ENCODE assay signal across 8 mouse cellular contexts in genomic region chr9:123020995-123021631, GRCm38 (mm10). TPM values are rescaled to one million over a fixed set of nuclear protein-coding genes. Genes with fewer than 3 reads are reported as not detected.
DNase-seq lines count a peak whose midpoint lies in the region; ATAC-seq lines count a peak whose summit lies in the region.

Tmem42 (plus strand) TSS chr9:123021326.

- DNase-seq in CD4-positive helper T cell, adult 2 months (ENCODE audit: low read depth, low spot score) = peak; percentile 93
- peak; percentile 67 for DNase-seq in brain, embryonic 18.5 days (ENCODE audit: low read depth, low spot score)
- DNase-seq in kidney, postnatal 10 days = peak; percentile 91
- peak; percentile 83 to 87 for DNase-seq in natural killer cell, adult 2 months (ENCODE audit: low spot score in 2 of 2)

- H3K4me3 ChIP-seq in heart, embryonic 13.5 days = peak within 1 kb of the TSS; percentile 75
- peak within 1 kb of the TSS; percentile 79 for H3K4me3 ChIP-seq in liver, embryonic 12.5 days
- peak within 1 kb of the TSS; percentile 62 for H3K4me3 ChIP-seq in stomach, embryonic 15.5 days (replicated peaks)

- H3K4me2 ChIP-seq in heart, embryonic 13.5 days = peak within 1 kb of the TSS; percentile 89
- H3K4me2 ChIP-seq in liver, embryonic 12.5 days = peak within 1 kb of the TSS; percentile 87
- H3K4me2 ChIP-seq in stomach, embryonic 15.5 days = peak within 1 kb of the TSS; percentile 79

- H3K9me3 ChIP-seq in heart, embryonic 13.5 days = no peaks in the 10 kb centered on the region
- H3K9me3 ChIP-seq in liver, embryonic 12.5 days (replicated peaks) = no peaks in the 10 kb centered on the region
- no peaks in the 10 kb centered on the region for H3K9me3 ChIP-seq in stomach, embryonic 15.5 days

- H3K4me1 ChIP-seq in heart, embryonic 13.5 days = peaks cover 34% of the 10 kb centered on the region
- H3K4me1 ChIP-seq in liver, embryonic 12.5 days = peaks cover 24% of the 10 kb centered on the region
- peaks cover 5% of the 10 kb centered on the region for H3K4me1 ChIP-seq in stomach, embryonic 15.5 days

- peak within 1 kb of the TSS; percentile 88 for H3K9ac ChIP-seq in heart, embryonic 13.5 days
- peak within 1 kb of the TSS; percentile 79 for H3K9ac ChIP-seq in liver, embryonic 12.5 days
- H3K9ac ChIP-seq in stomach, embryonic 15.5 days = peak within 1 kb of the TSS; percentile 65

- H3K27me3 ChIP-seq in heart, embryonic 13.5 days (replicated peaks) = no peaks in the 10 kb centered on the region
- no peaks in the 10 kb centered on the region for H3K27me3 ChIP-seq in liver, embryonic 12.5 days (replicated peaks)
- no peaks in the 10 kb centered on the region for H3K27me3 ChIP-seq in stomach, embryonic 15.5 days (replicated peaks)

- peaks cover 26% of the 10 kb centered on the region for H3K36me3 ChIP-seq in heart, embryonic 13.5 days
- H3K36me3 ChIP-seq in liver, embryonic 12.5 days = peaks cover 30% of the 10 kb centered on the region
- peaks cover 8% of the 10 kb centered on the region for H3K36me3 ChIP-seq in stomach, embryonic 15.5 days

- ATAC-seq in erythroid progenitor cell, adult 5-6 weeks (replicated peaks; ENCODE audit: low FRiP score, poor library complexity, severe bottlenecking) = peak; percentile 93
- peak; percentile 91 for ATAC-seq in heart, embryonic 13.5 days (ENCODE audit: extremely low read depth, insufficient number of reproducible peaks, low FRiP score, low TSS enrichment)
- peak; percentile 91 for ATAC-seq in liver, embryonic 12.5 days
- ATAC-seq in stomach, embryonic 15.5 days (ENCODE audit: insufficient read depth, low FRiP score, low read depth) = peak; percentile 98

- H3K27ac ChIP-seq in heart, embryonic 13.5 days (replicated peaks) = peak within 1 kb of the TSS; percentile 90
- H3K27ac ChIP-seq in liver, embryonic 12.5 days = peak within 1 kb of the TSS; percentile 90
- H3K27ac ChIP-seq in stomach, embryonic 15.5 days = peak within 1 kb of the TSS; percentile 92

- WGBS in heart, embryonic 13.5 days = under 1% methylated on average over 58 of the region's 69 CpGs
- WGBS in liver, embryonic 12.5 days (ENCODE audit: insufficient replicate concordance) = under 1% methylated on average over 59 of the region's 69 CpGs
- WGBS in stomach, embryonic 15.5 days = 0% methylated on average over 54 of the region's 69 CpGs

RNA-seq across cellular contexts. Expression of gene Tmem42, which starts in this region (rescaled TPM):
- total RNA-seq in erythroid progenitor cell, adult 5-6 weeks (2015; ENCODE audit: low replicate concordance) = 5.4 TPM in 1 of 2 replicates, not detected in the other
- total RNA-seq in erythroid progenitor cell, adult 5-6 weeks (2017; ENCODE audit: low replicate concordance) = not detected in 2 replicates
- 17.9 and 21.4 TPM in 2 replicates for polyA plus RNA-seq in heart, embryonic 13.5 days (2015; fragmentation: Nextera tagmentation; extraction: Ambion mirVana)
- 6.8 and 7.1 TPM in 2 replicates for polyA plus RNA-seq in liver, embryonic 12.5 days (2016; fragmentation: Nextera tagmentation; extraction: Ambion mirVana)
- 20.6 and 21.2 TPM in 2 replicates for polyA plus RNA-seq in stomach, embryonic 15.5 days (2015; fragmentation: Nextera tagmentation; extraction: Ambion mirVana)

Comparison
In these comparisons a context has a peak if more than half of its experiments do, and no peak if none do; other contexts are left out.
1. Peak in every context shown above with its lines: DNase-seq, ATAC-seq, H3K4me3 ChIP-seq and H3K27ac ChIP-seq.